Mouse (Mus musculus) erythroblast, embryonic 14.5 days (primary cell): ENCODE measurements around the gene Rab3a. TPM values are rescaled to one million over a fixed set of nuclear protein-coding genes. Genes with fewer than 3 reads are reported as not detected.
A peak's percentile ranks its signal among the peaks of the same experiment; 100 is the strongest.

Source experiments
- H3K27me3 ChIP-seq: 2 replicates; pipeline ENCODE4 v1.6.1; 2012; ENCODE audit warnings: inconsistent platforms; ENCODE audit not compliant: control insufficient read depth
- H3K36me3 ChIP-seq: 2 replicates; pipeline ENCODE4 v1.6.1; 2012; ENCODE audit warnings: mild to moderate bottlenecking, inconsistent platforms; ENCODE audit not compliant: control insufficient read depth
- H3K4me1 ChIP-seq: 2 replicates; pipeline ENCODE4 v1.6.1; 2012; ENCODE audit warnings: inconsistent platforms; ENCODE audit not compliant: control insufficient read depth
- H3K4me3 ChIP-seq: replicated peaks from 2 replicates; pipeline ENCODE3; 2012; ENCODE audit warnings: moderate library complexity, mild to moderate bottlenecking, inconsistent platforms
- H3K9me3 ChIP-seq: 2 replicates; pipeline ENCODE4 v1.6.1; 2012; ENCODE audit warnings: low read length, inconsistent platforms, mixed read lengths; ENCODE audit not compliant: control insufficient read depth
- GATA1 ChIP-seq: IDR thresholded peaks from 2 replicates; pipeline ENCODE4 v1.6.1; 2012; ENCODE audit warnings: low read length, inconsistent platforms, mixed read lengths
- TAL1 ChIP-seq: IDR thresholded peaks from 3 replicates; pipeline ENCODE4 v1.6.1; 2012; ENCODE audit warnings: low read length, inconsistent platforms, mixed read lengths
- polyA plus RNA-seq: library from polyadenylated mRNA; stranded (reverse); fragments of >175 nt; gene quantifications from 2 replicates; pipeline ENCODE4 v1.2.3, GENCODE M21; 2012

The Rab3a gene
- polyA plus RNA-seq, 1 experiment = 0.30 TPM

DNA sequence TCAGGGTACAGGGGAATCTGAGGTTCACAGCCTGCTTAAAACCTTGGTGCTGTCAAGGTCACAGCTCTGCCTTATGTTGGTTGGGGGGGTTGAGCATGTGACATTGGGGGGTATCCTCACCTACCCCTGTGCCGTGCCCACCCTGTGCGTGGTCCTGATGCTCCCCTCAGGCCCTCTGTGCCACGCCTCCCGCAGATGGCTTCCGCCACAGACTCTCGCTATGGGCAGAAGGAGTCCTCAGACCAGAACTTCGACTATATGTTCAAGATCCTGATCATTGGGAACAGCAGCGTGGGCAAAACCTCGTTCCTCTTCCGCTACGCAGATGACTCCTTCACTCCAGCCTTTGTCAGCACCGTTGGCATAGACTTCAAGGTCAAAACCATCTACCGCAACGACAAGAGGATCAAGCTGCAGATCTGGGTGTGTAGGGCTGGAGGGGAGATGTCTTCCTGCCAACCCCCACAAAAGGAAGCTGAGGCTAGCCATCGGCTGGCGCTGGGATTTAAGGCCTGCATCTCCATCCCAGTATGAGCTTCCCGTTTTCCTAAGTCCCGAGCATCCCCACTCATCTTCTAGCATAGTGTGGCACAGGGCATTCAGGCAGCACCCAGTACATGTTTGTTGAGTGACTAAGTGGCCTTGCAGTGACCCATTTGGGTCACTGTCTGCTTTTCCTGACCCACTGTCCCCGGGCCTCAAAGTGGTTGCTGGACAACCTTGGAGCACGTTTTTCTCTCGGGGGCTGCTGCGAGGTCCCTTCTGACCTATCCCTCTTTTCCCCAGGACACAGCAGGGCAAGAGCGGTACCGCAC lies 1.4 kb downstream of the Rab3a start:
- H3K27me3 ChIP-seq = no peaks in the 10 kb centered on the region
- TF ChIP-seq GATA1 (no peak), TAL1 (no peak)
- H3K4me3 ChIP-seq = peak overlapping the region; percentile 71
- H3K9me3 ChIP-seq = no peaks in the 10 kb centered on the region
- H3K36me3 ChIP-seq = peaks cover 39% of the 10 kb centered on the region
- peaks cover 81% of the 10 kb centered on the region for H3K4me1 ChIP-seq

- Histone ChIP-seq H3K4me1 (peaks cover 86% of the 10 kb centered on the region), H3K27me3 (no peaks in the 10 kb centered on the region), H3K9me3 (no peaks in the 10 kb centered on the region), H3K36me3 (peaks cover 39% of the 10 kb centered on the region), H3K4me3 (no peak overlapping the region)
- no peak for TF ChIP-seq GATA1
- no peak for TF ChIP-seq TAL1
Observed at GRCm38 (mm10) chr8:70756476-70757040, 2.1 kb downstream of the Rab3a start.

DNA sequence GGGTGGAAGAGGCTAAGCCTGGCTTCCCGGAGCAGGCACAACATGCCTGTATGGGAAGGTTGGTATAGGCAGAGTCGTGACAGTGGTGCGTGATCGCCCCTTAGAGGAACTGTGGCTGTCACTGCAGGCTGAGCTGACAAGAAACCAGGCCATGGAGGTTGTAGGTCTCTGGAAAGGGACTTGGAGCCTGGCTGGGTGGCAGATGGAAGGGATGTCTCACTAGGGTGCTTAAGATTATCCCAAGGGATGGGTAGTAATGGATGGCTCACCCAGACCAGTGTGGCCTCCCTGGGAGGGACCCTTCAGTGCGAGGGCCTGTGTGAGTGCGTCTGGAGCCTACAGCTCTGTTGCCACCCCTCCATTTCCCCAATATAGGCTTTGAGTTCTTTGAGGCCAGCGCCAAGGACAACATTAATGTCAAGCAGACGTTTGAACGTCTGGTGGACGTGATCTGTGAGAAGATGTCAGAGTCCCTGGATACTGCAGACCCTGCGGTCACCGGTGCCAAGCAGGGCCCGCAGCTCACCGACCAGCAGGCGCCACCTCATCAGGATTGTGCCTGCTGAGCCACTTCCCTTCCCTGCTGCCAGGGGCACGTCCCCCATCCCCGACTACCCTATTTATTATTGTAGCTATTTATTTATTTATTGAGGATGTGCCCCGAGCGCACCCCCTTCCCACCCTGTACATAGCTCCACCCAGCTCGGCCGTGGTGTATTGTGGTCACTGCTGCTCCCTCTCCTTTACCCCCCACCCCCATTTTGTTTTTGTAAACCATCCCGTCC lies 3.2 kb downstream of the Rab3a start:
- no peak for TF ChIP-seq GATA1
- TF ChIP-seq TAL1 = no peak
- Histone ChIP-seq H3K9me3 (no peaks in the 10 kb centered on the region), H3K27me3 (no peaks in the 10 kb centered on the region), H3K4me3 (no peak overlapping the region), H3K36me3 (peaks cover 42% of the 10 kb centered on the region), H3K4me1 (peaks cover 91% of the 10 kb centered on the region)

DNA sequence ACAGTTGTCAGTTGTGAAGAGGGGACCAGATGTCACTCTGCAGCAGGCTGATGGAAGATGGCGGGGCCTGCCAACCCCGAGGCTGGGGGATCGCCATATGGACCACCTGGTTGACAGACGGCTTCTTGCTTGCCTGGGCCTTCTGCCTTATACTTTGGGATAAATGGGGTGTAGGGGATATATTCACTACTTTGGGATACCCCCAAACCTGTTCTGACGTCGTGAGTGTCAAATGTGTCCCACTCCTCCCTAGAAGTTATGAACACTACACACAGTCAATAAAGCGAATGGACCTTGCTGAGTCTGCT lies 3.8 kb downstream of the Rab3a start:
- no peak overlapping the region for H3K4me3 ChIP-seq
- TF ChIP-seq GATA1 = no peak
- no peak for TF ChIP-seq TAL1
- no peaks in the 10 kb centered on the region for H3K27me3 ChIP-seq
- peaks cover 91% of the 10 kb centered on the region for H3K4me1 ChIP-seq
- H3K36me3 ChIP-seq = peaks cover 46% of the 10 kb centered on the region
- no peaks in the 10 kb centered on the region for H3K9me3 ChIP-seq

DNA sequence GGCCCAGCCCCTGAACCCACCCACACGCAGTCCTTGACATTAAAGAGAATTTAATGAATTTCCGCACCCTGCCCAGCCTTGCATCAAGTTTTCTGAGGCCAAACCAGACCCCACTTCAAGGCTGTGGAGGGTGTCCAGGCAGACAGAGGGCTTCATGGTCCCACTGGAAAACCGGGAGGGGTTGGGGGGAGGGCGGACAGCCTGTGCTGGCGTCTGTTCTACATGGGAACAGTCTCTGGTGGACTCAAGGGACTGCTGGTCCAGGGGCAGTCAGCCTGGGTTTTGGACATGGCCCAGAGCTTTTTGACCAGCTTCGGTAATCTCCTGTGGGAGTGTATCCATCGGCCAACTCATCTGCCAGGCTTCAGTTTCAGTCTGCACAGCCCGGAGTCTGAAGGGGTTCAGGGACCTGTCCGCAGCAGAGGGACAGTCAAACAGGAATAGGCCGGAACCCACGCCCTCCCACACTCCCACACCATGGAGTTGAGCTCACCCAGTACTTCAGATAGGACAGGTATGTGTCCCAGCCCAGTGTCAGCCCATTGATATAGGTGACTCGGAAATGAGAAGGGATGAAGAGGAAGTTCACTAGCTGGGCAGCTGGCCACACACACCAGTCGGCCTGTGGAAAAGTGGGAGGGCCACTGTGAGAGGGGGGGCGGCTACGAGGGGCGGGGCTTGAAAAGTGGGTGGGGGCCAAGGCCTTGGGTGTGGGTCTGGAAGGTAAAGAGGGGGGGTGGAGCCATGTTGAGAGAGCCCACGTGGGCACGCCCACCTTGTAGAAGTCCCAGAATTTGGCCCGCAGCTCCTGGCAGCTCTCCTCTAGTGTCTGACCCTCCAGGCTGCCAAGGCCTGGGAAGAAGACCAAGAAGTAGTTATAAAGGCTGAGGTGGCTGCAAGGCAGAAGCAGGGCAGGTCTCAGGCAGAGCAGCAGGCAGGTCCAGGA lies 4.4 kb downstream of the Rab3a start:
- peaks cover 52% of the 10 kb centered on the region for H3K36me3 ChIP-seq
- TF ChIP-seq TAL1 = no peak
- no peak for TF ChIP-seq GATA1
- peak overlapping the region; percentile 80 for H3K4me3 ChIP-seq
- H3K9me3 ChIP-seq = no peaks in the 10 kb centered on the region
- no peaks in the 10 kb centered on the region for H3K27me3 ChIP-seq
- H3K4me1 ChIP-seq = peaks cover 91% of the 10 kb centered on the region

DNA sequence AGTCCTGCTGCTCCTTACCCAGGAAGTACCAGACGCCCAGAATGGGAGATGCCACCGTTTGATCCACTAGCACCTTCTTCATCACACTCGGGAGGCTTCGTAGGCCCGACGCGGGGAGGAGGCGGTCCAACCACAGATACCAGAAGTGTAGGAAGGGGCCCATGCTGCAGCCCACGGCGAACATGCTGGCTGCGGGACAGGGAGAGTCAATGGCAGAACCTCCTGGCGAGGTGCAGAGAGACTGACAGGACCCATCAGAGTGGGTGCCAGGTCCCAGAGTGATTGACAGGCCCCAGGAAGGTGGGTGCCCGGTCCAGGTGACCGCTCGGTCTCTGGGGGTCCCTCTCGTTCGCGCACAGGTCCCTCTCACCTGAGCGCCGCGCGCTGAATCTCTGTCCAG lies 5.9 kb downstream of the Rab3a start:
- H3K9me3 ChIP-seq = no peaks in the 10 kb centered on the region
- H3K36me3 ChIP-seq = peaks cover 58% of the 10 kb centered on the region
- no peaks in the 10 kb centered on the region for H3K27me3 ChIP-seq
- peak overlapping the region; percentile 80 for H3K4me3 ChIP-seq
- TF ChIP-seq GATA1 (no peak), TAL1 (no peak)
- H3K4me1 ChIP-seq = peaks cover 91% of the 10 kb centered on the region

DNA sequence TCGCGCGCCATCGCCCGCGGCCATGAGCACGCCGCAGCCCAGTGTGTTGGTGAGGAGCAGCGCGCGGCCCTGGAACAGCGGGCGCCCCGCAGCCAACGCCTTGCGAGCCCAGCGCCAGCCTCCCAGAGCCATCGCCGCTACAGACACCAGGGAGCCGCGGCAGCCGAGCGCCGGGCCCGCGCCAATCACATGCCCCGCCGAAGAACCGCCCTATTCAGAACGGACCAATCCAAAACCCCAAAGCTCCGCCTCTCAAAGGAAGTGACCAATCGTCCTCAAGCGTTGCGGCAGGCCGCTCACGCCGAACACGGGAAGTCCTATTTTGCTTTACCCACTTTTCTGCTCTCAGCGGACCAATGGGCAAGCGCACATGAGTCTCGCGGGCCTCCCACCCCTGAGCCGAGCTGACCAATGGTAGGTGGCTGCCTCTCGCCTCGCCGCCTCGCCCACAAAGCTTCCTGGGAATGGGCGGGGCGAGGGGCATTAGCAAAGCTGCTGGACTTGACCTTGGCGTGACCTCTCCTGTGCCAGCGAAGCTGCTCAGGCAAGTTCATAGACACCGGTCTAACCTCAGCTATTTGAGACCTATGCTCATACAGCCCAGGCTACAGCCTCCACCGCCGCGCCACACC lies 6.4 kb downstream of the Rab3a start, which contains the start of gene Mpv17l2:
Mpv17l2 (minus strand) TSS at position 172 of the 632 bp plus-strand sequence.
- Histone ChIP-seq H3K27me3 (no peaks in the 10 kb centered on the region), H3K36me3 (peaks cover 56% of the 10 kb centered on the region)

DNA sequence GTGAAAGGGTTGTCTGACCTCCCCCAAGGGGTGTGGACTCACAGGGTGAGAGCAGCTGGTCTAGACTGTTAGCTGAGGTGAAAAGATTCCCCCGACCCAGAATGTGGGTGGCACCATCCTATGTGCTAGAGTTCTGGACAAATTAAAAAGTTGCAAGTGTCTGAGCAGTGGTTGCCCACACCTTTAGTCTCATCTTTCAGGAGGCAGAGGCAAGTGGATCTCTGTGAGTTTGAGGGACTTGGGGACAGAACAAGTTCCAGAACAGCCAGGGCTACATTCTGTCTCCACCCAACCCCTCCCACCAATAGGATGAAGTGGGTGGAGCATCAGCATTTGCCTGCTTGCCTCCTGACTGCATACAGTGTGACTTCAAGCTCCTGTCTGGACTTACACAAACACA lies 7.6 kb downstream of the Rab3a start:
- Histone ChIP-seq H3K4me3 (peak overlapping the region; percentile 33), H3K9me3 (no peaks in the 10 kb centered on the region), H3K36me3 (peaks cover 44% of the 10 kb centered on the region), H3K4me1 (peaks cover 93% of the 10 kb centered on the region), H3K27me3 (no peaks in the 10 kb centered on the region)
- TF ChIP-seq GATA1 = no peak
- TF ChIP-seq TAL1 = no peak

More for the DNA sequence above, 6.4 kb downstream of the Rab3a start, which contains the start of gene Mpv17l2:
- no peak for TF ChIP-seq GATA1
- TF ChIP-seq TAL1 = no peak
- Histone ChIP-seq H3K9me3 (no peaks in the 10 kb centered on the region), H3K4me3 (peak within 1 kb of the TSS; percentile 80), H3K4me1 (peaks cover 91% of the 10 kb centered on the region)
